Mouse (Mus musculus): ENCODE data around the gene Rinl. TPM values are rescaled to one million over a fixed set of nuclear protein-coding genes. Genes with fewer than 3 reads are reported as not detected.

Gene Rinl
- polyA plus RNA-seq, 1 experiment from 2014 or later: 2.5 TPM

DNA sequence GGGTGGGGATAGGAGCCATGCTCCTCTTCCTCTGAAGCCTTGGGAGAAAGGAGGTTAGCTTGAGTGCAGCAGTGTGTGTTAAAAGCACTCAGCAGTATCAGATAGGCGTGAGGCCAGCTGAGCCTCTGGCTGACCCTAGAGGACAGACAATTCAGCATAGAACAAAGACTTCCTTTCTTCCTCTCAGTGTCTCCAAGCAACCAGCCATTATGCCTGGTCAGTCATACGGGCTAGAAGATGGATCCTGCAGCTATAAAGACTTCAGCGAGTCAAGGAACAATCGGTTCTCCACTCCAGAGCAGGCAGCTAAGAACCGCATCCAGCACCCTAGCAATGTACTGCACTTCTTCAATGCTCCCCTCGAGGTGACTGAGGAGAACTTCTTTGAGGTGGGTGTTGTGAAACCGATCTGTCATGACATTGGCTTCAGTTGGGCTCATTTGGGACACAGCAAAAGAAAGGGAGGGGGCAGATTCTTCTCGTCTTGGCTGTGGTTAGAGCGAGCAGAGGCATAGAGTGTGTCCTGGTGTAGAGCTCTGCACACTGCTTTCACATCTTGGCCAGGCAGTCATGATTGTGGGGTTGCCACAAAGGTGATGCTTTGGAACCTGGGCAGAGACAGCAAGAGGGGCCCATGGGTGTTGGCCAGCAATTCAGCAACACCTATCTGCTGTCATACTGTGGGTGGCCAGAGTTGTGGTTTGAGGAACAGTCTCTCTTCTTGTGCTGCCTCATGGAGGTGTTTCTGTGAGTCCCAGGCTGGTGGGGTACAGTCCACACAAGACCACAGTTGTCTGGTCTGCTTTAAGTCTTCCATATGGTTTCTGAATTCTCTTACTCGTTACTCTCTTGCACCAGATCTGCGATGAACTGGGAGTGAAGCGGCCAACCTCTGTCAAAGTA, 31.8 kb downstream of the Rinl start:
- Histone ChIP-seq H3K4me3 (ENCODE audit: low read depth, low read length) (no peak overlapping the region), H3K4me1 (ENCODE audit: control insufficient read depth, insufficient read depth, low read length) (peaks cover 32% of the 10 kb centered on the region), H3K9ac (ENCODE audit: low read depth, low read length) (no peak overlapping the region), H3K27ac (ENCODE audit: low read depth, low read length) (0 out of 2 replicates have a peak overlapping the region, but pooled peaks have one; percentile 29), H3K9me3 (replicated peaks; ENCODE audit: control insufficient read depth, low read length) (no peaks in the 10 kb centered on the region), H3K36me3 (ENCODE audit: control insufficient read depth, insufficient read depth, low read length) (peaks cover 68% of the 10 kb centered on the region), H3K4me2 (no peak overlapping the region), H3K27me3 (ENCODE audit: control insufficient read depth, insufficient read depth, low read length) (no peaks in the 10 kb centered on the region)
- 74% methylated on average over 12 of the region's 12 CpGs for WGBS (ENCODE audit: insufficient replicate concordance)
- no peak for ATAC-seq (replicated peaks; ENCODE audit: insufficient number of reproducible peaks, low FRiP score, low TSS enrichment)

DNA sequence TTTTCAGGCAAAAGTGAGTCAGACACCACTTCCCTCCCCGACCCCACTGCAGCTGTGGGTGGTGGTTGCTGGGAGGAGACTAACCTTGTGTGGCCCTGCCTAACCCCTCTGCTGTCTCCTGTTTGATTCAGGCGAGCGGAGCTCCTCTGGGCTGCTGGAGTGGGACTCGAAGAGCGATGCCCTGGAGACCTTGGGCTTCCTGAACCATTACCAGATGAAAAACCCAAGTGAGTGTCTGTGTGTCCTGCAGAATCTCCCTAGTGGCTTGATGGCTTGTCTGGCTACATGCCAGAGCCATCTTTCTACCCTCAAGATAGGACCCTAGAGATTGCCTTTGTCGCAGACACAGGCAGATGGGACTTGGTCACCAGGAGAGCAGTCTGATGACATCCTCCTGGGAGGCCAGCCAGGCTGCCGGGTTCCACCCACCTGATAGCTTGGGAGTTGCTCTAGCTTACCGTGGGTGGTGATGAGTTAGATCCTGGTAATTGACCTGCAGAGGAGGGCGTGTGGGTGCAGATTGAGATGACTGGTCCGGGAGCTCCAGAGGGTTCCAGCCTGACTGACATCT, 32.6 kb downstream of the Rinl start:
- H3K4me1 ChIP-seq (ENCODE audit: control insufficient read depth, insufficient read depth, low read length): peaks cover 30% of the 10 kb centered on the region
- no peaks in the 10 kb centered on the region for H3K9me3 ChIP-seq (replicated peaks; ENCODE audit: control insufficient read depth, low read length)
- H3K4me3 ChIP-seq (ENCODE audit: low read depth, low read length): no peak overlapping the region
- ATAC-seq (replicated peaks; ENCODE audit: insufficient number of reproducible peaks, low FRiP score, low TSS enrichment): no peak
- peaks cover 61% of the 10 kb centered on the region for H3K36me3 ChIP-seq (ENCODE audit: control insufficient read depth, insufficient read depth, low read length)
- 65% methylated on average over 10 of the region's 10 CpGs for WGBS (ENCODE audit: insufficient replicate concordance)
- no peak overlapping the region for H3K4me2 ChIP-seq
- no peak overlapping the region for H3K9ac ChIP-seq (ENCODE audit: low read depth, low read length)
- H3K27me3 ChIP-seq (ENCODE audit: control insufficient read depth, insufficient read depth, low read length): no peaks in the 10 kb centered on the region
- H3K27ac ChIP-seq (ENCODE audit: low read depth, low read length): no peak overlapping the region

DNA sequence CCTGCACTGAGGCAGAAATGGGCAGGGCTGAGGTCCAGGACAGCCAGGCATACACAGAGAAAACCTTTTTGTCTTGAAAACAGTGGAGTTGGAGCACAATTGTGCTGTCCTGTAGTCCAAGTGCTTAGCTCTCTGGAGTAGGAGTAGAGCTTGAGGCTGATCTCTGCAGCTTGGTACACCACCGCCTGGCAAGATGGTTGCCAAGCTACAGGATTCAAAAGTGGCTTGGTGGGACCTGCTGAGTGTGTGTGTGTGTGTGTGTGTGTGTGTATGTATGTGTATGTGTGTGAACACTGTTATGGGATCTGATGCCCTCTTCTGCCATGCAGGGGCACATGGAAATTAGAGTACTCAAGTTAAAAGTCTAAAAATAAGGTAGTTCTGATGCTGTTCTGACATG, 33.8 kb downstream of the Rinl start:
- no peak overlapping the region for H3K4me2 ChIP-seq
- no peaks in the 10 kb centered on the region for H3K9me3 ChIP-seq (replicated peaks; ENCODE audit: control insufficient read depth, low read length)
- H3K4me1 ChIP-seq (ENCODE audit: control insufficient read depth, insufficient read depth, low read length): peaks cover 26% of the 10 kb centered on the region
- H3K9ac ChIP-seq (ENCODE audit: low read depth, low read length): no peak overlapping the region
- ATAC-seq (replicated peaks; ENCODE audit: insufficient number of reproducible peaks, low FRiP score, low TSS enrichment): no peak
- no peak overlapping the region for H3K4me3 ChIP-seq (ENCODE audit: low read depth, low read length)
- H3K27ac ChIP-seq (ENCODE audit: low read depth, low read length): no peak overlapping the region
- peaks cover 49% of the 10 kb centered on the region for H3K36me3 ChIP-seq (ENCODE audit: control insufficient read depth, insufficient read depth, low read length)
- no peaks in the 10 kb centered on the region for H3K27me3 ChIP-seq (ENCODE audit: control insufficient read depth, insufficient read depth, low read length)
- WGBS (ENCODE audit: insufficient replicate concordance): 86% methylated on average over 1 of the region's 1 CpGs

DNA sequence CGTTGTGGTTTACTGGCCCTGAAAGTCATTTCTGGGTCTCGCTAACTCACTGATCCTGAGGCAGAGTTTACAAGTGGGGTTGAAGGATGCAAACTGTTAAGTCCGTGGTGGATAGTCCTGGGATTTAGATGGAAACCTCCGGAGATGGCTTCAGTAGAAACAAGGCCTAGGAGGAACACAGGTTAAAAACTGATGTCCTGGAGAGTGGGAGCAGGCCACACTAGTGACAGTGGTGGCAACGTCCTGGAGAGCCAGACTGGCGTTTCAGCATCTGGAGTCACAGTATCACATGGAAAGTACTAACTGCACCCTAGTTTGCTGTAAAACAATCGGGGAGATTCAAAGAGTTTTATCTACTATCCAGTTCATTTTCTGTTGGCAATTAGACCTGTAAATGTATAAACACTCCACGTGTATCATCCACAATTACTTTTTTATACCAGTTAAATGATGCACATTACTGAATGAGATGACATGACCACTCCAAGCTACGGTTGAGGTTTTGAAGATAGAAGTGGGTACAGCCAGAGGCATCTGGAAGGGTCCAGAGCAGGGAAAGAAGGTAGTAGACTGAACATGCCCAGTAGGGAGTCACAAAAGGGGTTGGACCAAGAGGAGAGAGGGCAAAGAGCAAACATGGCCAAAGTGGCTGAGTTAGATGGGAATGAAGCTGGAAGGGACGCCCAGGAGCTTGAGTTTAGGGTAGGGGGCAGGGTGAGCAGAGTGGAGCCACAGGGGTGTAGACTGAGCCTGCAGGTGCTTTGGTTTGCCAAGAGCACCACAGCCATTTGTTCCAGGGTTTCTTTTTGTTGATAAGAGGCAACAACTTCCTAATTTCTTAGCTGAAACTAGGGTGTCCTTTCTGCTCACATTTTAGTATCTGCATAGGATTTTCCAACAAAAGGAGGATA, 34.5 kb downstream of the Rinl start:
- Histone ChIP-seq H3K4me3 (ENCODE audit: low read depth, low read length) (no peak overlapping the region), H3K9ac (ENCODE audit: low read depth, low read length) (no peak overlapping the region), H3K27me3 (ENCODE audit: control insufficient read depth, insufficient read depth, low read length) (no peaks in the 10 kb centered on the region), H3K4me1 (ENCODE audit: control insufficient read depth, insufficient read depth, low read length) (peaks cover 23% of the 10 kb centered on the region), H3K4me2 (no peak overlapping the region), H3K36me3 (ENCODE audit: control insufficient read depth, insufficient read depth, low read length) (peaks cover 42% of the 10 kb centered on the region), H3K27ac (ENCODE audit: low read depth, low read length) (no peak overlapping the region), H3K9me3 (replicated peaks; ENCODE audit: control insufficient read depth, low read length) (no peaks in the 10 kb centered on the region)
- no peak for ATAC-seq (replicated peaks; ENCODE audit: insufficient number of reproducible peaks, low FRiP score, low TSS enrichment)
- 53% methylated on average over 10 of the region's 10 CpGs for WGBS (ENCODE audit: insufficient replicate concordance)

DNA sequence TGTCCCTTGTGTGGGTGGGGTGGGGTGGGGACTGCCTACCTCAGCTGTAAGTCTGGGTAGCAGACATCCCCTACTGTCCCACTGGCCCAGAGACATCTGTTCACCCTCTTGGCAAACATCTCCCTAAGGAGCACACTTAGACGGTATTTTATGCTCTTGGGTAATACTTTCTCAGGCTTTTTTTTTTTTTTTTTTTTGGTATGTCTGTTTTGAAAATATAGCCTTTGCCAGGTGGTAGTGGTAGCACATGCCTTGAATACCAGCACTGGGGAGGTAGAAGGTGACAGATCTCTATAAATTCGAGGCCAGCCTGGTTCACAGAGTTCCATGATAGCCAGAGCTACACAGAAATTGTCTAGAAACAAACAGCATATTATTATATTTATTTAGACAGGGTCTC, 35.2 kb downstream of the Rinl start:
- H3K9me3 ChIP-seq (replicated peaks; ENCODE audit: control insufficient read depth, low read length): no peaks in the 10 kb centered on the region
- H3K4me1 ChIP-seq (ENCODE audit: control insufficient read depth, insufficient read depth, low read length): peaks cover 23% of the 10 kb centered on the region
- 53% methylated on average over 2 of the region's 2 CpGs for WGBS (ENCODE audit: insufficient replicate concordance)
- H3K4me2 ChIP-seq: no peak overlapping the region
- no peak for ATAC-seq (replicated peaks; ENCODE audit: insufficient number of reproducible peaks, low FRiP score, low TSS enrichment)
- no peak overlapping the region for H3K27ac ChIP-seq (ENCODE audit: low read depth, low read length)
- no peak overlapping the region for H3K9ac ChIP-seq (ENCODE audit: low read depth, low read length)
- H3K36me3 ChIP-seq (ENCODE audit: control insufficient read depth, insufficient read depth, low read length): peaks cover 36% of the 10 kb centered on the region
- H3K4me3 ChIP-seq (ENCODE audit: low read depth, low read length): no peak overlapping the region
- H3K27me3 ChIP-seq (ENCODE audit: control insufficient read depth, insufficient read depth, low read length): no peaks in the 10 kb centered on the region

DNA sequence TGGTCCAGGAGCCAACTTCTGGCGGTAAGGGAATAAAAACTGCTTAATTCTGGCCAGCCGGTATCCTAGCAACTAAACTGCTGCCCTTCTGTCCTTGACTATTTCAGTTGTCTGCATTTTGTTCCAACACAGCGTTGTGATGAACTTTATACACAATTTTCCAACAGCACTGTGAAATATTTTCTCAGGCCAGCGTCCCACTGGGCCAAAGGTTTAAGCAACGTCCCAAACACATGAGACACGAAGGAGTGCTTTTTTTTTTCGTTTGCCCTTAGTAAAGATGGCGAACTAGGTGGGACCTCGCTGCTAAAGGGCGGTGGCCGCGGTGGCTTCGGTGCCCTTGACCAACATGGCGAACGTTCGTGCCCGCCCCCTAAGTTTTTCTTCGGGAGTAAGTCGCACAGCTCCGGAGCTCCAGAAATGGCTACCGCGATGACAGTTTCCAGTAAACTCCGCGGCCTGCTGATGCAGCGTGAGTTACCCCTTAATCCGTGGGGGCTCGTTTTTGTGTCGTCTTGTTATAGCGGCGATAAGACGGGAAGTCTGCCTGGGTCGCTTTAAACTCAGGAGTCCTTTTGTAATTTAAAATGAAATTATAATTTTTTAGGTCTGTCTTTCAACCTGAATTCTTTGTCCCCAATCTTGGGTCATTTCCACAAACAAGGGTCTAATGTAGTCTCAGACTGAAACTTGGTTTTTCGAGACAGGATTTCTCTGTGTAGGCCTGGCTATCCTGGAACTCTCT, 36.3 kb downstream of the Rinl start, which contains the start of gene Ech1:
Gene Ech1, plus strand, starts transcription at position 277 of the 745 bp plus-strand sequence.
- Histone ChIP-seq H3K4me1 (ENCODE audit: control insufficient read depth, insufficient read depth, low read length) (peaks cover 15% of the 10 kb centered on the region), H3K9me3 (replicated peaks; ENCODE audit: control insufficient read depth, low read length) (no peaks in the 10 kb centered on the region), H3K4me2 (peak within 1 kb of the TSS; percentile 65), H3K36me3 (ENCODE audit: control insufficient read depth, insufficient read depth, low read length) (peaks cover 29% of the 10 kb centered on the region), H3K27me3 (ENCODE audit: control insufficient read depth, insufficient read depth, low read length) (no peaks in the 10 kb centered on the region), H3K9ac (ENCODE audit: low read depth, low read length) (peak within 1 kb of the TSS; percentile 71), H3K4me3 (ENCODE audit: low read depth, low read length) (peak within 1 kb of the TSS; percentile 45), H3K27ac (ENCODE audit: low read depth, low read length) (peak within 1 kb of the TSS; percentile 88)
- WGBS (ENCODE audit: insufficient replicate concordance): 2% methylated on average over 33 of the region's 33 CpGs
- ATAC-seq (replicated peaks; ENCODE audit: insufficient number of reproducible peaks, low FRiP score, low TSS enrichment): peak; percentile 73

DNA sequence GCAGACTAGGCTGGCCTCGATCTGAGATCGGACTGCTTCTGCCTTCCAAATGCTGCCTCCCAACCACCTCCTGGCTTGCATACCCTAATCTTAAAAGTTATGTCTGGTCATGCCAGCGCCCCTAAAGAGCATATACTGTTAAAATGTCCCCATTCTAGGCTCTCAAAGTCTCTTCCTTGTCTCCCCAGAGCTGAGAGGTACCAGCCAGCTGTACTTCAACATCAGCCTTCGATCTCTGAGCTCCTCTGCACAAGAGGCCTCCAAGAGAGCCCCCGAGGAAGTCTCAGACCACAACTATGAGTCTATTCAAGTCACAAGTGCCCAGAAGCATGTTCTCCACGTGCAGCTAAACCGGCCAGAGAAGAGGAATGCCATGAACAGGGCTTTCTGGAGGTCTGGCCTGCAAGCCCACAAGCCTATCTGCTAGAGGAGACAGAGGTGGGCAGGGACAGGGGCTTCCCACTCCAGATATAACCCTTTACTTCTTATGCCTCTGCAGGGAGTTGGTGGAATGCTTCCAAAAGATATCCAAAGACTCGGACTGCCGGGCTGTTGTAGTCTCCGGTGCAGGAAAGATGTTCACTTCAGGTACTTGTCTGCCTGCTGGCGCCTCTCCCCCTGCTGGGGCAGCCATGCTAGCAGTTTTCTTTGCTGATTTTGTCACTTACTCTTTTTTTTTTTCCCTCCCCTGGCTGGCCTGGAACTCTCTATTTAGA, 37.1 kb downstream of the Rinl start:
- H3K36me3 ChIP-seq (ENCODE audit: control insufficient read depth, insufficient read depth, low read length): peaks cover 25% of the 10 kb centered on the region
- peak overlapping the region; percentile 71 for H3K9ac ChIP-seq (ENCODE audit: low read depth, low read length)
- no peak for ATAC-seq (replicated peaks; ENCODE audit: insufficient number of reproducible peaks, low FRiP score, low TSS enrichment)
- peaks cover 10% of the 10 kb centered on the region for H3K4me1 ChIP-seq (ENCODE audit: control insufficient read depth, insufficient read depth, low read length)
- peak overlapping the region; percentile 88 for H3K27ac ChIP-seq (ENCODE audit: low read depth, low read length)
- H3K4me2 ChIP-seq: peak overlapping the region; percentile 65
- H3K27me3 ChIP-seq (ENCODE audit: control insufficient read depth, insufficient read depth, low read length): no peaks in the 10 kb centered on the region
- H3K4me3 ChIP-seq (ENCODE audit: low read depth, low read length): peak overlapping the region; percentile 45
- no peaks in the 10 kb centered on the region for H3K9me3 ChIP-seq (replicated peaks; ENCODE audit: control insufficient read depth, low read length)
- 45% methylated on average over 11 of the region's 11 CpGs for WGBS (ENCODE audit: insufficient replicate concordance)

Measured in heart, embryonic 11.5 days (tissue).